In genomic region chr5:113805301-113805700, GRCm38 (mm10) we compare ENCODE assay signal across 19 mouse cellular contexts. TPM values are rescaled to one million over a fixed set of nuclear protein-coding genes. Genes with fewer than 3 reads are reported as not detected.
A peak's percentile ranks its signal among the peaks of the same experiment; 100 is the strongest.
DNase-seq lines count a peak whose midpoint lies in the region; ATAC-seq lines count a peak whose summit lies in the region.
"Had no signal": no experiment of that assay in that cellular context is flagged by ENCODE, and none has a peak within 500 bp of the region (broad histone marks: within the 10 kb centered on the region; RNA-seq: fewer than 3 reads in every experiment).

No protein-coding gene starts in this region.

- H3K36me3 ChIP-seq in midbrain, embryonic 11.5 days (ENCODE audit: control insufficient read depth, insufficient read depth, low read length), result no peaks in the 10 kb centered on the region
- no peaks in the 10 kb centered on the region for H3K36me3 ChIP-seq in midbrain, embryonic 15.5 days (replicated peaks)
- H3K36me3 ChIP-seq in embryonic facial prominence, embryonic 15.5 days, result no peaks in the 10 kb centered on the region
- no peaks in the 10 kb centered on the region for H3K36me3 ChIP-seq in limb, embryonic 11.5 days (ENCODE audit: control insufficient read depth, insufficient read depth, low read length)
- H3K36me3 ChIP-seq: forebrain, embryonic 12.5 days; G1E; heart, embryonic 13.5 days; hindbrain, embryonic 15.5 days had no signal

- no peak overlapping the region for H3K9ac ChIP-seq in midbrain, embryonic 11.5 days (ENCODE audit: low read length)
- H3K9ac ChIP-seq in midbrain, embryonic 15.5 days, result no peak overlapping the region
- no peak overlapping the region for H3K9ac ChIP-seq in embryonic facial prominence, embryonic 15.5 days
- H3K9ac ChIP-seq in limb, embryonic 11.5 days (ENCODE audit: low read length), result no peak overlapping the region
- H3K9ac ChIP-seq: forebrain, embryonic 12.5 days; heart, embryonic 13.5 days; hindbrain, embryonic 15.5 days had no signal

- H3K27ac ChIP-seq in midbrain, embryonic 11.5 days (ENCODE audit: low read depth, low read length), result no peak overlapping the region
- H3K27ac ChIP-seq in midbrain, embryonic 15.5 days, result no peak overlapping the region
- 0 out of 2 replicates have a peak overlapping the region, but pooled peaks have one; percentile 51 for H3K27ac ChIP-seq in embryonic facial prominence, embryonic 15.5 days (replicated peaks)
- peak overlapping the region; percentile 72; the same call in 1 of the 2 replicates for H3K27ac ChIP-seq in limb, embryonic 11.5 days (replicated peaks; ENCODE audit: low read depth, low read length)
- H3K27ac ChIP-seq: forebrain, embryonic 12.5 days; heart, embryonic 13.5 days; hindbrain, embryonic 15.5 days had no signal

- ATAC-seq in midbrain, embryonic 11.5 days (ENCODE audit: low FRiP score), result no peak
- ATAC-seq in midbrain, embryonic 15.5 days (replicated peaks), result no peak
- ATAC-seq in embryonic facial prominence, embryonic 15.5 days (ENCODE audit: insufficient number of reproducible peaks, low FRiP score, low TSS enrichment, low read depth), result no peak
- no peak for ATAC-seq in limb, embryonic 11.5 days (ENCODE audit: insufficient number of reproducible peaks, low FRiP score, low TSS enrichment, low read depth)
- ATAC-seq in neutrophil, adult 5-6 weeks (ENCODE audit: extremely low read depth, insufficient number of reproducible peaks, low FRiP score, poor library complexity, severe bottlenecking), result peak; percentile 87
- ATAC-seq in cerebellum, adult (ENCODE audit: insufficient number of reproducible peaks, low FRiP score, low TSS enrichment), result no peak
- ATAC-seq: CD4-positive, CD25-positive, alpha-beta regulatory T cell, adult 4 months; forebrain, embryonic 16.5 days had no signal

- no peaks in the 10 kb centered on the region for H3K27me3 ChIP-seq in midbrain, embryonic 11.5 days (ENCODE audit: control insufficient read depth, insufficient read depth, low read length)
- H3K27me3 ChIP-seq in midbrain, embryonic 15.5 days (replicated peaks), result no peaks in the 10 kb centered on the region
- no peaks in the 10 kb centered on the region for H3K27me3 ChIP-seq in embryonic facial prominence, embryonic 15.5 days
- no peaks in the 10 kb centered on the region for H3K27me3 ChIP-seq in limb, embryonic 11.5 days (ENCODE audit: control insufficient read depth, insufficient read depth, low read length)
- H3K27me3 ChIP-seq: forebrain, embryonic 12.5 days; hindbrain, embryonic 15.5 days had no signal

- DNase-seq in midbrain, embryonic 11.5 days (ENCODE audit: low spot score, missing footprints), result peak; percentile 33
- DNase-seq in limb, embryonic 11.5 days (ENCODE audit: low spot score), result no peak
- no peak for DNase-seq in layer of hippocampus, postnatal 14 days (ENCODE audit: low spot score in 2 of 2)
- DNase-seq: adrenal gland, adult 8-10 months; B cell, adult 2 months; cerebellum, adult 2 months; cerebellum, postnatal 10 days; gastrocnemius, postnatal 14 days; heart, postnatal 36 days had no signal

- H3K9me3 ChIP-seq in midbrain, embryonic 11.5 days (ENCODE audit: control insufficient read depth, low read length), result no peaks in the 10 kb centered on the region
- H3K9me3 ChIP-seq in midbrain, embryonic 15.5 days, result no peaks in the 10 kb centered on the region
- no peaks in the 10 kb centered on the region for H3K9me3 ChIP-seq in embryonic facial prominence, embryonic 15.5 days (replicated peaks)
- H3K9me3 ChIP-seq in limb, embryonic 11.5 days (ENCODE audit: control insufficient read depth, low read length), result no peaks in the 10 kb centered on the region
- H3K9me3 ChIP-seq: forebrain, embryonic 12.5 days; G1E; heart, embryonic 13.5 days; hindbrain, embryonic 15.5 days had no signal

- H3K4me1 ChIP-seq in midbrain, embryonic 11.5 days (ENCODE audit: control insufficient read depth, insufficient read depth, low read length), result peaks cover 5% of the 10 kb centered on the region
- peaks cover 4% of the 10 kb centered on the region; the same call in 1 of the 2 replicates for H3K4me1 ChIP-seq in midbrain, embryonic 15.5 days
- H3K4me1 ChIP-seq in embryonic facial prominence, embryonic 15.5 days, result peaks cover 38% of the 10 kb centered on the region
- H3K4me1 ChIP-seq in limb, embryonic 11.5 days (ENCODE audit: control insufficient read depth, insufficient read depth, low read length), result peaks cover 44% of the 10 kb centered on the region
- H3K4me1 ChIP-seq: hindbrain, embryonic 15.5 days had no signal

- H3K4me2 ChIP-seq in midbrain, embryonic 11.5 days, result no peak overlapping the region
- H3K4me2 ChIP-seq in midbrain, embryonic 15.5 days, result no peak overlapping the region
- no peak overlapping the region for H3K4me2 ChIP-seq in embryonic facial prominence, embryonic 15.5 days (replicated peaks)
- no peak overlapping the region for H3K4me2 ChIP-seq in limb, embryonic 11.5 days (ENCODE audit: low read depth, severe bottlenecking)
- H3K4me2 ChIP-seq: forebrain, embryonic 12.5 days; heart, embryonic 13.5 days; hindbrain, embryonic 15.5 days had no signal

- WGBS in midbrain, embryonic 11.5 days, result 89% methylated on average over 9 of the region's 9 CpGs
- 94% methylated on average over 9 of the region's 9 CpGs for WGBS in midbrain, embryonic 15.5 days
- WGBS in embryonic facial prominence, embryonic 15.5 days, result 70% methylated on average over 9 of the region's 9 CpGs
- WGBS in limb, embryonic 11.5 days, result 87% methylated on average over 9 of the region's 9 CpGs

- H3K4me3 ChIP-seq in midbrain, embryonic 11.5 days (ENCODE audit: low read depth, low read length), result no peak overlapping the region
- no peak overlapping the region for H3K4me3 ChIP-seq in midbrain, embryonic 15.5 days
- no peak overlapping the region for H3K4me3 ChIP-seq in embryonic facial prominence, embryonic 15.5 days (replicated peaks)
- no peak overlapping the region for H3K4me3 ChIP-seq in limb, embryonic 11.5 days (ENCODE audit: low read depth, low read length)
- H3K4me3 ChIP-seq: forebrain, embryonic 12.5 days; heart, embryonic 13.5 days; hindbrain, embryonic 15.5 days had no signal

RNA-seq across cellular contexts. Expression of gene Tmem119, which starts 5.0 kb away (rescaled TPM):
- polyA plus RNA-seq in midbrain, embryonic 11.5 days (2014; fragmentation: Nextera tagmentation; extraction: Ambion mirVana), result 9.9 and 10.9 TPM in 2 replicates
- 5.7 and 6.3 TPM in 2 replicates for polyA plus RNA-seq in midbrain, embryonic 15.5 days (2015; fragmentation: Nextera tagmentation; extraction: Ambion mirVana)
- 197 and 220 TPM in 2 replicates for polyA plus RNA-seq in embryonic facial prominence, embryonic 15.5 days (2015; fragmentation: Nextera tagmentation; extraction: Ambion mirVana)
- polyA plus RNA-seq in limb, embryonic 11.5 days (2014; fragmentation: Nextera tagmentation; extraction: Ambion mirVana), result 112 and 131 TPM in 2 replicates
- total RNA-seq in neutrophil, adult 5-6 weeks (2017), result 0.23 TPM in 1 of 2 replicates, not detected in the other
- 10 to 100 TPM; 20.7 to 22.6 TPM for total RNA-seq in layer of hippocampus, postnatal 14 days (2021)
- polyA plus RNA-seq: CD4-positive, CD25-positive, alpha-beta regulatory T cell, adult 4 months had no signal

RNA-seq across cellular contexts. Expression of gene Selplg, which starts 27.1 kb away (rescaled TPM):
- 1.3 TPM in 2 replicates for polyA plus RNA-seq in midbrain, embryonic 11.5 days (2014; fragmentation: Nextera tagmentation; extraction: Ambion mirVana)
- polyA plus RNA-seq in midbrain, embryonic 15.5 days (2015; fragmentation: Nextera tagmentation; extraction: Ambion mirVana), result 2.4 and 2.8 TPM in 2 replicates
- 5.3 TPM in 2 replicates for polyA plus RNA-seq in embryonic facial prominence, embryonic 15.5 days (2015; fragmentation: Nextera tagmentation; extraction: Ambion mirVana)
- 0.79 and 1.6 TPM in 2 replicates for polyA plus RNA-seq in limb, embryonic 11.5 days (2014; fragmentation: Nextera tagmentation; extraction: Ambion mirVana)
- total RNA-seq in neutrophil, adult 5-6 weeks (2017), result 568 and 590 TPM in 2 replicates
- 10 to 100 TPM; 26.5 to 29.3 TPM for total RNA-seq in layer of hippocampus, postnatal 14 days (2021)

RNA-seq across cellular contexts. Expression of gene Iscu, which starts 32.8 kb away (rescaled TPM):
- polyA plus RNA-seq in midbrain, embryonic 11.5 days (2014; fragmentation: Nextera tagmentation; extraction: Ambion mirVana), result 117 and 121 TPM in 2 replicates
- polyA plus RNA-seq in midbrain, embryonic 15.5 days (2015; fragmentation: Nextera tagmentation; extraction: Ambion mirVana), result 75.4 and 78.4 TPM in 2 replicates
- polyA plus RNA-seq in embryonic facial prominence, embryonic 15.5 days (2015; fragmentation: Nextera tagmentation; extraction: Ambion mirVana), result 102 and 106 TPM in 2 replicates
- 106 and 112 TPM in 2 replicates for polyA plus RNA-seq in limb, embryonic 11.5 days (2014; fragmentation: Nextera tagmentation; extraction: Ambion mirVana)
- total RNA-seq in neutrophil, adult 5-6 weeks (2017), result 162 and 184 TPM in 2 replicates
- total RNA-seq in layer of hippocampus, postnatal 14 days (2021), result 10 to 100 TPM; 89.1 to 98.0 TPM

RNA-seq across cellular contexts. Expression of gene Sart3, which starts 33.0 kb away (rescaled TPM):
- 49.6 and 55.2 TPM in 2 replicates for polyA plus RNA-seq in midbrain, embryonic 11.5 days (2014; fragmentation: Nextera tagmentation; extraction: Ambion mirVana)
- polyA plus RNA-seq in midbrain, embryonic 15.5 days (2015; fragmentation: Nextera tagmentation; extraction: Ambion mirVana), result 53.3 and 57.5 TPM in 2 replicates
- 47.9 and 48.0 TPM in 2 replicates for polyA plus RNA-seq in embryonic facial prominence, embryonic 15.5 days (2015; fragmentation: Nextera tagmentation; extraction: Ambion mirVana)
- 64.6 and 78.0 TPM in 2 replicates for polyA plus RNA-seq in limb, embryonic 11.5 days (2014; fragmentation: Nextera tagmentation; extraction: Ambion mirVana)
- 46.8 and 50.5 TPM in 2 replicates for total RNA-seq in neutrophil, adult 5-6 weeks (2017)
- total RNA-seq in layer of hippocampus, postnatal 14 days (2021), result 10 to 100 TPM; 35.0 to 37.5 TPM

Comparison
In these comparisons a context has a peak if more than half of its experiments do, and no peak if none do; other contexts are left out.
1. H3K27ac ChIP-seq: peak in embryonic facial prominence, embryonic 15.5 days (single experiment) and limb, embryonic 11.5 days (single experiment); none in midbrain, embryonic 11.5 days (single experiment) and midbrain, embryonic 15.5 days (single experiment).